Mouse (Mus musculus): ENCODE data around the gene Olfr1122.
"Not testable (repeated sequence)": the region's sequence is repeated elsewhere in the genome, so short reads cannot be mapped to it uniquely, and the experiment has no call there.

Olfr1122 gene

GRCm38 (mm10) chr2:87385549-87385948 lies at the start of gene Olfr1122:
TSS of gene Olfr1122 (plus strand) at chr2:87385849.
- no peak for DNase-seq (ENCODE audit: low spot score)

- DNase-seq (ENCODE audit: low spot score): no peak
Measured at GRCm38 (mm10) chr2:87354515-87354914, 31.1 kb upstream of the Olfr1122 start, which contains the start of gene Olfr1120. TSS of gene Olfr1120 (plus strand) at chr2:87354815.

GRCm38 (mm10) chr2:87360121-87360520 lies 25.5 kb upstream of the Olfr1122 start:
- not testable (repeated sequence) for DNase-seq (ENCODE audit: low spot score)

- no peak for DNase-seq (ENCODE audit: low spot score)
Measured at GRCm38 (mm10) chr2:87369595-87369994, 16.1 kb upstream of the Olfr1122 start, which contains the start of gene Olfr1121. TSS of gene Olfr1121 (plus strand) at chr2:87369895.

GRCm38 (mm10) chr2:87371726-87372125 lies 13.9 kb upstream of the Olfr1122 start:
- DNase-seq (ENCODE audit: low spot score): no peak

DNA sequence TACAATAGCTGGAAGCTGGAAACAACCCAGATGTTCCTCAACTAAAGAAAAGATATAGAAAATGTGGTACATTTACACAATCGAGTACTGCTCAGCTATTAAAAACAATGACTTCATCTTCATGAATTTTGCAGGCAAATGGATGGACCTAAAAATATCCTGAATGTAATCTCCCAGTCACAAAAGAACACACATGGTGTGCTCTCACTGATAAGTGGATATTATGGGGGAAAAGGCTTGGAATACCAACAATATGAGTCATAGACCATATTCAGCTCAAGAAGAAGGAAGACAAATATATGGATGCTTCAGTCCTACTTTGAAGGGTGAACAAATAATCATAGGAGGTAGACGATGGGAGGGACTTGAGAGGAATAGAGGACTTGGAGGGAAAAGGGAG lies 1.7 kb upstream of the Olfr1122 start:
- DNase-seq (ENCODE audit: low spot score): no peak

GRCm38 (mm10) chr2:87393605-87394004 lies 8.0 kb downstream of the Olfr1122 start:
- not testable (repeated sequence) for DNase-seq (ENCODE audit: low spot score)

GRCm38 (mm10) chr2:87394686-87395085 lies 9.0 kb downstream of the Olfr1122 start:
- DNase-seq (ENCODE audit: low spot score): not testable (repeated sequence)

GRCm38 (mm10) chr2:87416335-87416734 lies 30.7 kb downstream of the Olfr1122 start, which contains the start of gene Olfr1123:
TSS of gene Olfr1123 (plus strand) at chr2:87416635.
- no peak for DNase-seq (ENCODE audit: low spot score)

GRCm38 (mm10) chr2:87429975-87430374 lies 44.3 kb downstream of the Olfr1122 start, which contains the start of gene Olfr1124:
TSS of gene Olfr1124 (plus strand) at chr2:87430275.
- DNase-seq (ENCODE audit: low spot score): no peak

- DNase-seq (ENCODE audit: low spot score): no peak
Measured at GRCm38 (mm10) chr2:87437731-87438130, 52.1 kb downstream of the Olfr1122 start.
